Mouse (Mus musculus) midbrain, embryonic 11.5 days (tissue): ENCODE data around the gene Pxylp1. TPM values are rescaled to one million over a fixed set of nuclear protein-coding genes. Genes with fewer than 3 reads are reported as not detected.
A peak's percentile ranks its signal among the peaks of the same experiment; 100 is the strongest.
"Not testable (repeated sequence)": the region's sequence is repeated elsewhere in the genome, so short reads cannot be mapped to it uniquely, and the experiment has no call there.

Experiments used
- ATAC-seq: fragments of 200-750 bp; cut with Nextera tagmentation; 2 replicates; pipeline ENCODE4 v1.8.0; 2017; ENCODE audit warnings: moderate TSS enrichment, moderate library complexity; ENCODE audit not compliant: low FRiP score
- DNase-seq: peaks from one replicate; pipeline ENCODE4 v3.0.0; 2015; ENCODE audit warnings: low spot score; ENCODE audit errors: missing footprints
- H3K27ac ChIP-seq: fragments of 300-500 bp; sonication (generic); 2 replicates; pipeline ENCODE4 v1.5.1; 2014; ENCODE audit warnings: low read depth, low read length
- H3K27me3 ChIP-seq: fragments of 300-500 bp; sonication (generic); 2 replicates; pipeline ENCODE4 v1.6.1; 2014; ENCODE audit warnings: mild to moderate bottlenecking, low read length, moderate library complexity, mixed read lengths; ENCODE audit not compliant: control insufficient read depth, insufficient read depth
- H3K36me3 ChIP-seq: fragments of 300-500 bp; sonication (generic); 2 replicates; pipeline ENCODE4 v1.6.1; 2014; ENCODE audit warnings: mild to moderate bottlenecking, low read length, moderate library complexity, mixed read lengths; ENCODE audit not compliant: control insufficient read depth, insufficient read depth
- H3K4me1 ChIP-seq: fragments of 300-500 bp; sonication (generic); 2 replicates; pipeline ENCODE4 v1.6.1; 2014; ENCODE audit warnings: low read length; ENCODE audit not compliant: control insufficient read depth, insufficient read depth
- H3K4me2 ChIP-seq: fragments of 300-500 bp; sonication (generic); 2 replicates; pipeline ENCODE4 v1.6.1; 2014; ENCODE audit warnings: mild to moderate bottlenecking, moderate library complexity
- H3K4me3 ChIP-seq: fragments of 300-500 bp; sonication (generic); 2 replicates; pipeline ENCODE4 v1.5.1; 2014; ENCODE audit warnings: low read depth, low read length
- H3K9ac ChIP-seq: fragments of 300-500 bp; sonication (generic); 2 replicates; pipeline ENCODE4 v1.6.1; 2014; ENCODE audit warnings: low read length
- H3K9me3 ChIP-seq: fragments of 300-500 bp; sonication (generic); 2 replicates; pipeline ENCODE4 v1.6.1; 2016; ENCODE audit warnings: low read length; ENCODE audit not compliant: control insufficient read depth
- WGBS: fragments of 180-500 bp; shearing (Covaris S2); extraction: QIAGEN DNeasy Blood & Tissue Kit; methylation state at CpG from one replicate; pipeline ENCODE4 v1.1.7; 2014; 5-methylcytosine and 5-hydroxymethylcytosine counted together
- polyA plus RNA-seq: library from polyadenylated mRNA; unstranded; fragments of >200 nt; fragmentation: Nextera tagmentation; extraction: Ambion mirVana; gene quantifications from 2 replicates; pipeline ENCODE4 v1.2.1, GENCODE M21; 2014

Pxylp1 gene
- polyA plus RNA-seq, result 63.8 and 71.8 TPM in 2 replicates

DNA sequence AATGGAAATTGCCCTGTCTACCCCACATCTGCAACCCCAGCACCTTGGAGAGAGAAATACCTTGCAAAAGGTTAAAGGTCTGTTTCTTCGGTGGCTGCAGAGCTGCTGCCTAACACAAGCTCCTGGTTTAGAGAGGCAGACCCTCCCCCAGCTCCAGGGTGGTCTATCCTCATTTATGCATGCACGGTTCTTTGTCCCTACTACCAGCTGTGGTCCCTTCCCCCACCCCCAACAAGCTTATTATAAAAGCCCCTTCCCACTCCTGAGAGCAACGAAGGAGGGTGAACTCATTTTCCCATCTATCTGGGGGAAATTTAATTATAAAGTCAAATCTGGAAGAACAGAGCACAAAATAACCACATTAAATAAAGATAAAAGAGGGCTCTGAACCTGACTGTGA, at the start of gene Pxylp1:
Gene Pxylp1, minus strand, starts transcription at position 124 of the 400 bp plus-strand sequence.
- Histone ChIP-seq H3K4me2 (peak within 1 kb of the TSS; percentile 30), H3K36me3 (no peaks in the 10 kb centered on the region), H3K27me3 (0 out of 2 replicates have a peak, but pooled peaks cover 2% of the 10 kb centered on the region), H3K4me1 (peaks cover 39% of the 10 kb centered on the region), H3K9ac (peak within 1 kb of the TSS; percentile 41), H3K4me3 (no peak within 1 kb of the TSS), H3K9me3 (no peaks in the 10 kb centered on the region), H3K27ac (peak within 1 kb of the TSS; percentile 71)
- 5% methylated on average over 3 of the region's 3 CpGs for WGBS
- peak; percentile 94 for DNase-seq
- ATAC-seq, result peak; percentile 70

DNA sequence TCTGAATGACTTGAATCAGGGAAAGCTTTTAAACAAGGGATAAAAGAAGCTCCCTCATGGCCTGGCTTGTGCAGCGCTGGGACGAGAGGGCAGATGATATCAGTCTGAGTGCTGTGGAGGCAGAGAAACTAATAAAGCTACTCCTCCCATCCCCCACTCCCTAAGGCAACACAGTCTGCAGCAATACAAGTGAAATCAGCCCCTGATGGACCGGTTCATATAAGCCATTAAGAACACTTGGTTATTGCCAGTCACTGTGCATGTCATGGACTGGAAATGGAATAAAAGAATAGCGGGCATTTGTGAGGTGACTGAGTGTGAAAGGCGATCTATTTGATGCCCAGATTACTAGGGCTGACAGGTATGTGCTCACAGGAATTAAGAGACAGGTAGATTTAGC, 46.4 kb upstream of the Pxylp1 start:
- Histone ChIP-seq H3K4me2 (no peak overlapping the region), H3K36me3 (peaks cover 22% of the 10 kb centered on the region), H3K27ac (no peak overlapping the region), H3K4me3 (no peak overlapping the region), H3K9ac (no peak overlapping the region), H3K4me1 (no peaks in the 10 kb centered on the region), H3K9me3 (no peaks in the 10 kb centered on the region), H3K27me3 (no peaks in the 10 kb centered on the region)
- ATAC-seq (0 out of 2 replicates have a peak, but pooled peaks have one; percentile 34), DNase-seq (no peak)
- 86% methylated on average over 5 of the region's 5 CpGs for WGBS

DNA sequence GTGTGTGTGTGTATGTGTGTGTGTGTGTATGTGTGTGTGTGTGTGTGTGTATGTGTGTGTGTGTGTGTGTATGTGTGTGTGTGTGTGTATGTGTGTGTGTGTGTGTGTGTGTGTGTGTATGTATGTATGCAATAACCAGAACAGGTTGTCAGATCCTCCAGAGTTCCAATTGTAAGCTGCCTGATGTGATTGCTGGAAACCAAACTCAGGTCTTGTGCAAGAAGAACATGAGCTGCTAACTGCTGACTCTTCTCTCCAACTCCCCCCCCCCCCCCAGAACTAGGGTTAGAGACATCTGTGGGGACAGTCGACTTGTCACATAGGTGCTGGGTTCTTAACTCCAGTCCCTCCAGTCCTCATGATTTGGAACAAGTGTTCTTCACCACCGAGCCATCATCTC, 44.0 kb upstream of the Pxylp1 start:
- H3K9ac ChIP-seq, H3K4me1 ChIP-seq, DNase-seq, H3K4me2 ChIP-seq, H3K9me3 ChIP-seq, H3K4me3 ChIP-seq, H3K27ac ChIP-seq, H3K27me3 ChIP-seq, ATAC-seq, H3K36me3 ChIP-seq: not testable (repeated sequence)
- 91% methylated on average over 2 of the region's 2 CpGs for WGBS

DNA sequence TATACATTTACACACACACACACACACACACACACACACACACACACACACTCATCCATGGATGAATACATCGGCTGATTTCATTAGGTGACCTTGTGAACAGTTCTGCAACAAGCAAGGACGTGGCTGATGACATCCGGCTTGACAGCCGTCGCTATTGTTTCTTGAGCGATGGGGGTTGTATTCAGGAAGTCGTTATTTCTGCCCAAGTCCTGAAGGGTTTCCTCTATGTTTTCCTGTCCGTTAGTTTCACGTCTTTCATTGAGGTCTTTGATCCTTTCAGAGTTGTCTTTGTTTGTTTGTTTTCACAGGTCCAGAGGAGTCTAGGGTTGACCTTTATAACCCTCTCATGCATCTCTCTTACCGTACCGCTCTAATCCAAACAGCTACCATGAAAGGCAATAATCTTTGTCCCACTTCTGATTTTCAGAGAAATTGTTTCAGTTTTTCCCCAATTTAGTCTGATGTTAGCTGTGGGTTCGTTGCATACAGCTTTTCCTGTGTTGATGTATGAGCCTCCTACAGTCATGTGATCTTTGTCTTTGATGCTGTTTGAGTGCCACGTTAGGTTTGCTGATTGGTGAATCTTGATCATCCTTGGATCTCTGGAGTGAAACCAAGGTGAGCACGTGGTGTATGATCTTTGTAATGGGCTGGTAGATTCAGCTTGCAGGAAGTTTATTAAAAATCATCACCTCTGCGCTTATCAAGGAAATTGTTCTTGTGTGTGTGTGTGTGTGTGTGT, 43.3 kb upstream of the Pxylp1 start:
- Histone ChIP-seq H3K36me3 (peaks cover under 1% of the 10 kb centered on the region; the same call in 1 of the 2 replicates), H3K4me1 (no peaks in the 10 kb centered on the region), H3K27ac (no peak overlapping the region), H3K4me2 (no peak overlapping the region), H3K27me3 (no peaks in the 10 kb centered on the region), H3K9me3 (no peaks in the 10 kb centered on the region), H3K9ac (no peak overlapping the region), H3K4me3 (no peak overlapping the region)
- 72% methylated on average over 15 of the region's 15 CpGs for WGBS
- DNase-seq (no peak), ATAC-seq (no peak)

DNA sequence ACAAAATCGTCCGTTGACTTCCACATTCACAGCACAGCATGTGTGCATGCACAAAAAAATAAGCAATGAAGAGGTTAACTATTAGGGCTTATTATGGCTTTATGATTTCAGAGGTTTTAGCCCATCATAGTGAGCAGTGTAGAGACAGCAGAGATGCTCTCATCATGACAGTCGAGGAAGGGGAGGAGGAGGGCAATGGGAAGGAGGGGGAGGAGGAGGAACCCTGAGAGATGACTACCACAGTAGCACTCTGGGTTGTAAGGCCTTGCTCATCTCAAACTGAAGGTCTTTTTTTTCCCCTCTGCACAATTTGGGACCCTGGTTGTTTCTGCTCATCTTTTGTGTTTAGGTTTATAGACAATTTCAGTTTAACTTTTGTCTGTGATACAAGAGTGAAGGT, 42.3 kb upstream of the Pxylp1 start:
- 68% methylated on average over 3 of the region's 3 CpGs for WGBS
- DNase-seq, result no peak
- ATAC-seq, result no peak

DNA sequence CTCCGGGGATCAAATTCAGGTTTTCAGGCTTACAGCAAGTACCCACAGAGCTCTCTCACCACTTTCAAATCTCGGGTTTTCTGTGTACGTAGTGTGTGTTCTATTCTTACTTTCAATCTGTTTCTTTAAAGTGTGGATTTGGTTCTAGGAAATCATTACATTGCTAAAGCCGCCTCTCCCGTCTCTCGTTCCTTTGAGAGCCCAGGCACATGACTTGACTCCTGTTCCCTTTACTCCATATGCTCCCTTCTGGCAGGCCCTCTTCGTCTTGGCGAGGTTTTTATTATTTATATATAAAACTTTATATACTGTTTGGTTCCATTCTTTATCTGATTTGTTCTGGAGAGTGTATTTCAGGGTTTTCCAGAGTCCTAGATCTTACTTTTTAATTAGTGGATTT, 40.3 kb upstream of the Pxylp1 start:
- Histone ChIP-seq H3K27ac (no peak overlapping the region), H3K4me3 (no peak overlapping the region), H3K9me3 (no peaks in the 10 kb centered on the region), H3K4me2 (no peak overlapping the region), H3K36me3 (no peaks in the 10 kb centered on the region), H3K27me3 (no peaks in the 10 kb centered on the region), H3K4me1 (no peaks in the 10 kb centered on the region), H3K9ac (no peak overlapping the region)
- 93% methylated on average over 8 of the region's 8 CpGs for WGBS
- DNase-seq (no peak), ATAC-seq (no peak)

More for the DNA sequence above, 42.3 kb upstream of the Pxylp1 start:
- Histone ChIP-seq H3K4me1 (no peaks in the 10 kb centered on the region), H3K36me3 (no peaks in the 10 kb centered on the region), H3K9me3 (no peaks in the 10 kb centered on the region), H3K4me2 (no peak overlapping the region), H3K9ac (no peak overlapping the region), H3K27ac (no peak overlapping the region), H3K27me3 (no peaks in the 10 kb centered on the region), H3K4me3 (no peak overlapping the region)

DNA sequence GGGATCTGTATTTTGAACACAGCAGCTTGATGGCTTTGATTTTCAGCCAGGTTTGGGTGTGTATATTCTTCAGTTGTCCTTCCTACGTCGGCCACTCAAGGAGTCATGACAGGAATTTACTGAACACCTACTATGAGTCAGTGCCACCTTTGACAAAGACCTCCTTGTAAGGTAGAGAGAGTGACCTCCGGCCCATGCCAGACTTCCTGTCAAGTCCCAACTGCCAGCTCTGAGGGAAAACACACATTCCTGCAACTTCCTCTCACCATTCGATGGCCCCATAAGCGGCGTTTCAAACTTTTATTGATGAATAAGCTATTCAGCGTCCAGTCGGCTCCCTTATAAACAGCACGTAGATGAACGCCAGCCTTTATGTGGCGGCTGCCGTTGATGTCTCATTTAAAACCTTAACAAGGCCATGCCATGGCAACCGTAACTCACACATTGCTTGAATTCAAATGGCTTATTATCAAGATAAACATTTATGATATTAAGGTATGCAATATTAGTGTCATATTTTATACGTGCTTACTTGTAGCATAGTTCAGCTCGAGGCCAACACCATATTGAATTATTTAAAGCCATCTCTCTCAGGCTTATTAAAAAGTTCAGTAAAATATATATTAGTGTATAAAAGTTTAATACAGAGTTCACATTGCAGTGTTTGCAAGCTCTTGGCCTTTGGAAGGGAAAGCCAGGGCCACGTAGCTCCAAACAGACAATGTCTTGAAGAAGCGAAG, 31.3 kb upstream of the Pxylp1 start:
- no peaks in the 10 kb centered on the region; the same call in 1 of the 2 replicates for H3K9me3 ChIP-seq
- no peak overlapping the region for H3K27ac ChIP-seq
- no peak overlapping the region for H3K9ac ChIP-seq
- no peaks in the 10 kb centered on the region for H3K36me3 ChIP-seq
- 90% methylated on average over 17 of the region's 17 CpGs for WGBS
- DNase-seq (no peak), ATAC-seq (no peak)
- no peaks in the 10 kb centered on the region; the same call in 1 of the 2 replicates for H3K4me1 ChIP-seq
- H3K27me3 ChIP-seq, result no peaks in the 10 kb centered on the region
- no peak overlapping the region for H3K4me2 ChIP-seq
- H3K4me3 ChIP-seq, result no peak overlapping the region

DNA sequence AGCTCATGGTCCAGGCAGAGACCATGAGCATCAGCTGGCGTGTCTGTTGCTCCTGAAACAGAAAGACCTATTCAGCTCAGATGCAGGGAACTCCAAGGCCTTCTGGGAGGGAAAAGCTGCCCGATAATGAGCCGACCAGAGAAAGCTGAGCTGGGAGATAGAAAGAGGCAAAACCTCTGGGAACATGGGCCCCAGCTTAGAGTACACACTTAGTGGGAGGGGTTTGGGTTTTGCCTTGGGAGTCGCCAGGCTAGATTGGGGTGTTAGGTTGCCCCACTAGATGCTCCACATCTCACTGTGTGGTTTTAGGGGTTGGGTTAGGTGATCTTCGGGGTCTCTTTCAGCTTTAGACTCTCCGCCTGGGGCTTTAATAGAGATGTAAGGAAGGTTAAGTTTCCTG, 30.6 kb upstream of the Pxylp1 start:
- 84% methylated on average over 6 of the region's 6 CpGs for WGBS
- Histone ChIP-seq H3K4me2 (no peak overlapping the region), H3K4me1 (no peaks in the 10 kb centered on the region; the same call in 1 of the 2 replicates), H3K36me3 (no peaks in the 10 kb centered on the region), H3K27me3 (no peaks in the 10 kb centered on the region), H3K9me3 (no peaks in the 10 kb centered on the region; the same call in 1 of the 2 replicates), H3K4me3 (no peak overlapping the region), H3K27ac (no peak overlapping the region), H3K9ac (no peak overlapping the region)
- no peak for DNase-seq
- ATAC-seq, result no peak
